Mouse (Mus musculus) layer of hippocampus, adult 18-20 months (tissue): ENCODE data around the gene Zfp212. TPM values are rescaled to one million over a fixed set of nuclear protein-coding genes. Genes with fewer than 3 reads are reported as not detected.

Source experiments
- DNase-seq, 2 experiments: peaks; one replicate each; pipeline ENCODE4 v3.0.0; 2022; ENCODE audit warnings: low spot score in 2 of 2
- total RNA-seq, 2 experiments: library from RNA; stranded (reverse); gene quantifications; 2 replicates each; pipeline ENCODE4 v1.2.3; 2021

Zfp212 gene
- total RNA-seq, 2 experiments from 2014 or later = 19.7 to 20.2 TPM

GRCm38 (mm10) chr6:47942461-47942860 is 22.2 kb downstream of the Zfp212 start:
- DNase-seq = no peak

GRCm38 (mm10) chr6:47943021-47943691 is 22.9 kb downstream of the Zfp212 start:
- DNase-seq = peak in 1 of 2 experiments; percentile 48

GRCm38 (mm10) chr6:47943721-47944120 is 23.4 kb downstream of the Zfp212 start:
- no peak for DNase-seq

DNA sequence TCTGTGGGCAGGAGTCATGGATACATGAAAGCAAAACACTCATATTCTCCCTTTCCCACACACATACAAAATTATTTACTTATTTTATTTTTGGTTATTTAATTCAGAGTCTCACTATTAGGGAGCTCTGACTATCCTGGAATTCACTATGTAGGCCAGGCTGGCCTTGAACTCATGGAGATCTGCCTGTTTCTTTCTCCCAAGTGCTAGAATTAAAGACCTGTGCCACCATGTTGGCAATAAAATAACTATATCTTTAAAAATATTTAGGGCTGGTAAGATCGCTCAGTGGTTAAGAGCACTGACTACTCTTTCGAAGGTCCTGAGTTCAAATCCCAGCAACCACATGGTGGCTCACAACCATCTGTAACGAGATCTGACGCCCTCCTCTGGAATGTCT is 27.1 kb downstream of the Zfp212 start:
- DNase-seq = no peak

DNA sequence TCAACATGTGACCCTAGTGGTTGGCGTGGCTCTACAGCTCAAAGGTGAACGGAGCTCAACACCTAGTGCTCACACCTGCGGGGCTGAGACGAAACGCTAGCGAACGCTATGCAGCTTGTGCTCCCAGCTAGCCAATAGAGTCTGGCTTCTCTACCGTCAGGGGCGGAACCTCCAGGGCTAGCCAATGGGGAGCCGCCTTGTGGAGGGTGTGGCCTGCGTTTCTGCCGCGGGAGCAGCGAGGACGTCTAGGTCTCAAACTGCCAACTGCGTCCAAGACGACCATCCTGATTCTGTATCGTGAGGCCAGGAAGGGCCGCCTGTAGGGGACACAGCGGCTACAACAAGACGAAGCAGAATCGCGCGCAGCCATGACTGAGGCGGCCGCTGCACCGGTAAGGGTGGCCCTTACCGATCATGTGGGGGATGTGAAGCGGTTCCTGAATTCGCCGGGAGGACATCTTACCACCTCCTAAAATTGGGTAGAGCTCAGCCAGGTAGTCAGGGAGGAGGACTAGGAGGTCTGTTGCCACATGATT is 33.0 kb downstream of the Zfp212 start, which contains the start of gene Zfp956:
TSS of gene Zfp956 (plus strand) at position 200 of the 536 bp plus-strand sequence.
- peak; percentile 92 to 96 for DNase-seq

DNA sequence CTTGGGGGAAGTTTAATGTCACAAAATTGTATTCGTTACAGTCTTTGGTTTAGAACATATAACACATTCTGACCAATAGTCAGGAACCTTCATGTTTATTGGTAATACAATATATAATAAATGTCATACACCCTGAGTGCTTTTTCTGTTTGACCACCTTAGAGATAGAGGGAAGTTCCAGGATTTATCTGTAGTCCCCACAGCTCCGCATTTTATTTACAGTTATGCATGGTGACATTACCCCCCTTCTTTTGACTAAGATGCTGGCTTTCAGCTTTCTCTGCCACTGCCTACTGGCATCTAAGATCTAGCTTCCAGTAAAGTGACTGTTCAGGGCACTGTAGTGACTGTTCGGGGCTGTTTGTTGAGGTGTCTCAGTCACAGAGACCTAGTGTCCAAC is 34.1 kb downstream of the Zfp212 start:
- no peak for DNase-seq

DNA sequence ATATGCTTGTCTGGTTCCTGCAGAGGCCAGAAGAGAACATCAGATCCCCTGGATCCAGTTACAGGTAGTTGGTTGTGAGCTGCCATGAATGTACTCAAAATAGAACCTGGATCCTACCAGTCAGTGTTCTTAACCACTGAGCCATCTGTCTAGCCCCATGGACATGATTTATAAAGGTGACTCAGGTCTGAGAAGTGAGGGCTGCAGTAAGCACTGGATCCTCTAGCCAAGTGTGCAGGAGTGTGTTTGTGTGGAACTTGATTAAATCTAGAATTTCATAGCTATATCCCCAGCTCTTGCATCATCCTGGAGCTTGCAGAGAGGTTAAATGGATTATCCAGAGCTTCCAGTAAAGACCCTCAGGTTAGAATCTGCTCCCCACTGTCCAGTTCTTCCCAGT is 37.5 kb downstream of the Zfp212 start:
- DNase-seq = no peak

- no peak for DNase-seq
Observed at GRCm38 (mm10) chr6:47960685-47961421, 40.6 kb downstream of the Zfp212 start.

GRCm38 (mm10) chr6:47963051-47963450 is 42.8 kb downstream of the Zfp212 start:
- peak; percentile 32 to 46 for DNase-seq

GRCm38 (mm10) chr6:47968166-47968565 is 47.9 kb downstream of the Zfp212 start:
- peak in 1 of 2 experiments; percentile 58 for DNase-seq

DNA sequence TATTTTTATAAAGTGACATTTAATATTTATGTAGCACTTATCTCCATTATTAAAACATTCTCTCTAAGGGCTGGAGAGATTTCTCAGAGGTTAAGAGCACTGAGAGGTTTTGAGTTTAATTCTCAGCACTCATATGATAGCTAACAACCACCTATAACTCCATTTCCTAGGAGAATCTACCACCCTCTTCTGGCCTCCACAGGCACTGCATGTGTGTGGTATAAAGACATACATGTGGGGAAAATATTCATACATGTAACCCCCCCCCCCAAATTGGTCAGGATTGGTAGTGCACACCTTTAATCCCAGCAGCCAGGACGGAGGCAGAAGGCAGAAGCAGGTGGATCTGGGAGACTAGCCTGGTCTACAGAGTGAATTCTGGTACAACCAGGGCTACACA is 54.3 kb downstream of the Zfp212 start:
- no peak for DNase-seq

GRCm38 (mm10) chr6:47978897-47979368 is 58.7 kb downstream of the Zfp212 start:
- DNase-seq = peak; percentile 80 to 88

Other genes starting within 250 kb of the Zfp212 start
- gene Pdia4, start 107.0 kb upstream of the Zfp212 start, total RNA-seq = 10 to 100 TPM; 73.1 to 74.2 TPM
- gene Zfp786, start 89.6 kb upstream of the Zfp212 start, total RNA-seq = 1 to 10 TPM; 4.9 to 5.0 TPM
- gene Zfp398, start 84.8 kb upstream of the Zfp212 start, total RNA-seq = 10 to 100 TPM; 20.1 to 23.8 TPM
- 10 to 100 TPM; 11.9 to 12.2 TPM for gene Zfp282, start 43.3 kb upstream of the Zfp212 start, total RNA-seq
- gene Zfp956, start 32.9 kb downstream of the Zfp212 start, total RNA-seq = 10 to 100 TPM; 22.2 to 25.7 TPM
- gene Zfp777, start 128.4 kb downstream of the Zfp212 start, total RNA-seq = 10 to 100 TPM; 30.9 to 34.3 TPM
- gene Zfp746, start 166.1 kb downstream of the Zfp212 start, total RNA-seq = 10 to 100 TPM; 31.4 to 32.2 TPM